Mouse (Mus musculus) R1 (cell line): ENCODE measurements around the gene Gorasp2.

Experiments used
- DNase-seq: peaks from one replicate; pipeline ENCODE4 v3.0.0-alpha.2; 2018; ENCODE audit warnings: low read depth, low spot score

Gene Gorasp2

DNA sequence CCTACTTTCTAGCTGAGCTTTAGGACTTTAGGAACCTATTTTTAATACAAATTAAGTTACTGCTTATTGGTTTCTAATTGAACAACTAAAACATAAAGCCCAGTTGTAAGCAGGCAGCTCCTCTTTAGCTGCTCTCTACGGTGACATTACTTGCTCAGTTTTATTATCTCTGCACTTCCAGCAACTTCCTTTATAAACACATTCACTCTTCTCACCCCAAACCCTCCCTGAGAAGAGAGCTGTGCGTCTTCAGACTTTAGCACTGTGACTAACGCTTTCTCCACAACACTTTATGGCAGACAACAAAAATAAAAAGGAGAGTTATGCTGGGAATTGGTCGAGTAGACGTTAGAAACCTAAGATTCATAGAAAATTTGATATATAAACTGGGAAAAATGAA, 74.6 kb downstream of the Gorasp2 start:
- no peak for DNase-seq

- no peak for DNase-seq
Observed at GRCm38 (mm10) chr2:70741901-70742300, 80.5 kb downstream of the Gorasp2 start.

DNA sequence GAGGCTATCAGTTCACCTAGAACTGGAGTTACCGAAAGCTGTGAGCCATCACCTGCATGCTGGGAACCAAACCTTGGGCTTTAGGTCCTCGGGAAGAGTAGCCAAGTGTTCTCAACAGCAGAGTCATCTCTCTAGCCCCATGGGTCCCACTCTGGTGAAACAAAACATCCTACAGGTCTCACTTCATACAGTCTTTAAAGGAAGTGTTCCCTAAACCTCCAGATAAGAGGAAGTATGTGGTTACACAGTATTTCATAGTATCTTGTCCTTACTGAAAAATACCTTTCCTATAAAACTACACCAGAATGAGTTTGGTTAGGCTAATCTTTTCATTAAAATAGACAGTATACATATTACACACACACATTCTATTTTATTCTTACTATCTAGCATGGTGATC, 81.2 kb downstream of the Gorasp2 start:
- DNase-seq = no peak

- DNase-seq = no peak
Observed at GRCm38 (mm10) chr2:70751655-70752054, 90.3 kb downstream of the Gorasp2 start.

GRCm38 (mm10) chr2:70752149-70752548, 90.8 kb downstream of the Gorasp2 start:
- no peak for DNase-seq
